ENCODE assay signal across 8 mouse cellular contexts in the genomic region with DNA sequence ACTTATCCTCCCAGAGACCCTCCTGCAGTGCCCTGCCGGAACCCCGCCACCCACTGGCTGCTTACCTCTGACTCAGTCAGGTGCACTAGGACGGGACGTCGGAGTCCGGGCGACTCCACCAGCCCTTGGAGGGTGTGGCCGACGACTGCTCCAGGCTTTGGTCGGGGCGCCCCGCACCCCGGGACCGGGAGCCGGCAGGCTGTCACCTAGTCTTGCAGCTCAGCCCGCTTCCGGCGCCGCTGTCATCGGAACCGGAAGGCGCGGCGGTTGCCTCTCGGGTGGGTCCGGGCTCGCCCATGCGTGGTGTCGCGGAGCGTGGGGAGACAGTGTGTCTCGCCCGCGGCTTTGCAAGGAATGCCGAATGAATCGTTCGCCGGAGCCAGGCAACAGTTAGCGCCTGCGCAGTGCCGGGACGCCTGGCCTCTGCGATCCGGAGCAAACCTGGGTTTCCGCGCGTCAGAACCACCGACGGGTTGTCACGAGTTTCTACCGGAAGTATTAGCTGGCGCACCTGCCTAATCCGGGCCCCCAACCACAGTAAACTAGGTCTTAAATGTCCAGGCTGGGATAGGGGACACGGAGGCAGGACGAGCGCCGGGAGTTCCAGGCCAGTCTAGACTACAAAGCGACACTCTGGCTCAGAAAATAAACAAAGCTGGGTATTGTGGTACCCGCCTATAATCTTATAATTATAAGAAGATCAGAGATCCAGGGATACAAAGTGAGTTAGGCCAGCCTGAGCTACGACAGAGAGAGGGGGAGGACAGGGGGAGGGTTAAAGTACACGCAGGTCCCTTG. TPM values are rescaled to one million over a fixed set of nuclear protein-coding genes. Genes with fewer than 3 reads are reported as not detected.
DNase-seq lines count a peak whose midpoint lies in the region; ATAC-seq lines count a peak whose summit lies in the region.

A gene (minus strand): TSS at position 372 of the 798 bp plus-strand sequence.

- WGBS in intestine, embryonic 15.5 days: under 1% methylated on average over 61 of the region's 61 CpGs

- H3K4me1 ChIP-seq in intestine, embryonic 15.5 days (replicated peaks): peaks cover 9% of the 10 kb centered on the region

- H3K27ac ChIP-seq in intestine, embryonic 15.5 days: peak within 1 kb of the TSS; percentile 83

- H3K4me3 ChIP-seq in intestine, embryonic 15.5 days (replicated peaks): peak within 1 kb of the TSS; percentile 66

- no peaks in the 10 kb centered on the region for H3K36me3 ChIP-seq in intestine, embryonic 15.5 days

- peak within 1 kb of the TSS; percentile 76 for H3K4me2 ChIP-seq in intestine, embryonic 15.5 days (replicated peaks)

- no peaks in the 10 kb centered on the region for H3K27me3 ChIP-seq in intestine, embryonic 15.5 days (replicated peaks)

- no peaks in the 10 kb centered on the region for H3K9me3 ChIP-seq in intestine, embryonic 15.5 days

- peak; percentile 91 for ATAC-seq in intestine, embryonic 15.5 days
- ATAC-seq in megakaryocyte-erythroid progenitor cell, adult 5-6 weeks (replicated peaks; ENCODE audit: low FRiP score, low TSS enrichment, poor library complexity, severe bottlenecking): peak; percentile 61

- intact Hi-C loops in gastrocnemius, postnatal 36 days (cut with DNase I): no loop called here
- intact Hi-C loops in left cerebral cortex, postnatal 14 days (cut with DNase I): no loop called here

- DNase-seq in adrenal gland, adult 8-10 months: peak; percentile 87
- peak; percentile 63 for DNase-seq in embryo, embryonic 11.5 days (ENCODE audit: low read depth, low spot score)
- DNase-seq in gastrocnemius, postnatal 36 days: peak; percentile 83 to 88
- peak; percentile 95 to 97 for DNase-seq in left cerebral cortex, postnatal 14 days (ENCODE audit: low spot score in 2 of 2)
- peak; percentile 94 for DNase-seq in right cerebral cortex, postnatal 25 days
- peak; percentile 90 for DNase-seq in urinary bladder, postnatal 36 days (ENCODE audit: low spot score in 2 of 2)

- H3K9ac ChIP-seq in intestine, embryonic 15.5 days: peak within 1 kb of the TSS; percentile 76

RNA-seq across cellular contexts. Expression of the gene that starts here (rescaled TPM):
- 10 to 100 TPM; 42.4 to 60.2 (median 51.6) TPM for total RNA-seq in adrenal gland, adult 8-10 months (2022)
- 10 to 100 TPM in 1 of 2 experiments, 1 to 10 TPM in 1; 8.5 to 12.1 TPM for total RNA-seq in gastrocnemius, postnatal 36 days (2021)
- polyA plus RNA-seq in intestine, embryonic 15.5 days (2015; fragmentation: Nextera tagmentation; extraction: Ambion mirVana): 38.2 and 42.6 TPM in 2 replicates
- total RNA-seq in left cerebral cortex, postnatal 14 days (2021): 10 to 100 TPM; 52.3 to 54.6 TPM
- 37.0 TPM in 2 replicates for total RNA-seq in megakaryocyte-erythroid progenitor cell, adult 5-6 weeks (2014; fragmentation: Nextera tagmentation)
- total RNA-seq in megakaryocyte-erythroid progenitor cell, adult 5-6 weeks (2017): 9.5 and 17.6 TPM in 2 replicates

Comparison
In these comparisons a context has a peak if more than half of its experiments do, and no peak if none do; other contexts are left out.
1. Peak in every context shown above with its lines: DNase-seq, ATAC-seq, H3K4me3 ChIP-seq and H3K27ac ChIP-seq.